Mouse (Mus musculus) right cerebral cortex, postnatal 10 days (tissue): ENCODE measurements around the gene Patj.

Source experiments
- DNase-seq, 2 experiments: peaks; one replicate each; pipeline ENCODE4 v3.0.0; 2021; ENCODE audit warnings: low spot score in 2 of 2

Gene Patj

GRCm38 (mm10) chr4:98444437-98445139 lies 49.0 kb downstream of the Patj start:
- DNase-seq = peak; percentile 63 to 81

GRCm38 (mm10) chr4:98449564-98450263 lies 54.1 kb downstream of the Patj start:
- DNase-seq = no peak

- DNase-seq = no peak
These were observed 54.7 kb downstream of the Patj start for GRCm38 (mm10) chr4:98450308-98450707.

GRCm38 (mm10) chr4:98450829-98451228 lies 55.2 kb downstream of the Patj start:
- no peak for DNase-seq

GRCm38 (mm10) chr4:98451259-98451658 lies 55.7 kb downstream of the Patj start:
- DNase-seq = no peak

GRCm38 (mm10) chr4:98452725-98453124 lies 57.1 kb downstream of the Patj start:
- DNase-seq = no peak

- DNase-seq = no peak
These were observed 57.6 kb downstream of the Patj start for GRCm38 (mm10) chr4:98453231-98453630.

- no peak for DNase-seq
These were observed 59.8 kb downstream of the Patj start for GRCm38 (mm10) chr4:98455352-98455751.

- no peak for DNase-seq
These were observed 60.3 kb downstream of the Patj start for GRCm38 (mm10) chr4:98455910-98456309.

- no peak for DNase-seq
These were observed 66.3 kb downstream of the Patj start for GRCm38 (mm10) chr4:98461804-98462341.

GRCm38 (mm10) chr4:98465476-98465875 lies 69.9 kb downstream of the Patj start:
- DNase-seq = no peak

GRCm38 (mm10) chr4:98465886-98466285 lies 70.3 kb downstream of the Patj start:
- DNase-seq = no peak

- no peak for DNase-seq
These were observed 75.8 kb downstream of the Patj start for GRCm38 (mm10) chr4:98471376-98471775.

- peak in 1 of 2 experiments; percentile 32 for DNase-seq
These were observed 77.9 kb downstream of the Patj start for GRCm38 (mm10) chr4:98473491-98473890.

GRCm38 (mm10) chr4:98478005-98478404 lies 82.4 kb downstream of the Patj start:
- DNase-seq = no peak

- no peak for DNase-seq
These were observed 90.9 kb downstream of the Patj start for GRCm38 (mm10) chr4:98486475-98486874.

- DNase-seq = no peak
These were observed 91.3 kb downstream of the Patj start for GRCm38 (mm10) chr4:98486901-98487300.

GRCm38 (mm10) chr4:98489386-98489785 lies 93.8 kb downstream of the Patj start:
- DNase-seq = no peak

- DNase-seq = no peak
These were observed 102.8 kb downstream of the Patj start for GRCm38 (mm10) chr4:98498341-98498740.

- no peak for DNase-seq
These were observed 104.6 kb downstream of the Patj start for GRCm38 (mm10) chr4:98500182-98500581.

GRCm38 (mm10) chr4:98500875-98501274 lies 105.3 kb downstream of the Patj start:
- no peak for DNase-seq

GRCm38 (mm10) chr4:98504743-98505142 lies 109.2 kb downstream of the Patj start:
- no peak for DNase-seq
